Mouse (Mus musculus): Measurements from ENCODE around the gene Tmem151a. TPM values are rescaled to one million over a fixed set of nuclear protein-coding genes. Genes with fewer than 3 reads are reported as not detected.

Gene Tmem151a
- polyA plus RNA-seq, 1 experiment = not detected

DNA sequence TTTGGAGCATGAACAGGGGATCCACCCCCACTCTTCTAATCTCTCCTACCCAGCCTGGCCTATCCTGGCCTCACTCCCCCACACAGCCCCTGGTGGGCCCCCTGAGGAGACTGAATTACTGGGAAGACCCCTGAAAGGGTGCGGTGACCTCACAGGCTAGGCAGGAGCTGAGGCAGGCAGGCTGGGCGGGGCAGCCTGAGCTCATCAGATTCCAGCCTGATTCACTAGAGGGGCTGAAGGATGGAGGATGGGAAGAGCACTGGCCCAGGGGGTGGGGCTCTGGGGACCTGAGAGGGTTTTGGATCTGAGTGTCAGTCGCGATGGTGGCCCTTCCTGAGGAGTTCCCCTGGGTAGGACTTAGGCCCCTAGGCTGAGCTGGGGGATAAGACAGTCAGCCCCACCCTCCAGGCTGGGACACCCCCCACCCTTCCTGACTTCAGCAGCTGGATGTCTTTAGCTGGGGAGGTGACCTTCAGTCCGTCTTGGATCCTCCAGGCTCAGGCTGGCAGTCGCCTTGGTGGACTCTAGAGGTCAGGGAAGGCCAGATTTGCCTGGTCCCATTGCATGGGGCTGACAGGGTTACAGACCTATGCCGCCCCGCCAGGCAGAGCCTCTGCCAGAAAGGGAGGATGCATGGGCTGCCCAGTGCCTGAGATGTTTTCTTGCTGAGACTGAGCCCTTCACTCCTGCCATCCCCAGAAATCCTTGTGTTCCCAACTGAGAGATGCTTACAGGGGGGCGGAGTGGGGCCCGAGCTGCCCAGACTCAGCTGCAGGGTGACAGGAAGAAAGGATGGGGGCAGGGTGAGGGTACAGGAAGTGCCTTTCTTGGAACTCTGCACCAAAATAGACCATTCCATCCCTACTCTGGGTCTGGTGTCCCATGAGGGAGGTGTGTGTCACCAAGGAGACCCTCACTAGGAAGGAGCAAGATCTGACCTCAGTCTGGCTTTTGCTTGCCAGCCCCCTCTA lies 26.2 kb downstream of the Tmem151a start:
- TF ChIP-seq POLR2A (IDR thresholded peaks at IDR 0.05; ENCODE audit: borderline replicate concordance, low read depth, low read length) = no peak
- no peak for TF ChIP-seq CTCF (IDR thresholded peaks at IDR 0.05; ENCODE audit: low read depth, low read length)
- Histone ChIP-seq H3K4me3 (ENCODE audit: insufficient read depth, low read length) (no peak overlapping the region), H3K27ac (ENCODE audit: insufficient read depth, low read depth, low read length) (no peak overlapping the region), H3K4me1 (ENCODE audit: control insufficient read depth, insufficient read depth, low read length) (no peaks in the 10 kb centered on the region)

DNA sequence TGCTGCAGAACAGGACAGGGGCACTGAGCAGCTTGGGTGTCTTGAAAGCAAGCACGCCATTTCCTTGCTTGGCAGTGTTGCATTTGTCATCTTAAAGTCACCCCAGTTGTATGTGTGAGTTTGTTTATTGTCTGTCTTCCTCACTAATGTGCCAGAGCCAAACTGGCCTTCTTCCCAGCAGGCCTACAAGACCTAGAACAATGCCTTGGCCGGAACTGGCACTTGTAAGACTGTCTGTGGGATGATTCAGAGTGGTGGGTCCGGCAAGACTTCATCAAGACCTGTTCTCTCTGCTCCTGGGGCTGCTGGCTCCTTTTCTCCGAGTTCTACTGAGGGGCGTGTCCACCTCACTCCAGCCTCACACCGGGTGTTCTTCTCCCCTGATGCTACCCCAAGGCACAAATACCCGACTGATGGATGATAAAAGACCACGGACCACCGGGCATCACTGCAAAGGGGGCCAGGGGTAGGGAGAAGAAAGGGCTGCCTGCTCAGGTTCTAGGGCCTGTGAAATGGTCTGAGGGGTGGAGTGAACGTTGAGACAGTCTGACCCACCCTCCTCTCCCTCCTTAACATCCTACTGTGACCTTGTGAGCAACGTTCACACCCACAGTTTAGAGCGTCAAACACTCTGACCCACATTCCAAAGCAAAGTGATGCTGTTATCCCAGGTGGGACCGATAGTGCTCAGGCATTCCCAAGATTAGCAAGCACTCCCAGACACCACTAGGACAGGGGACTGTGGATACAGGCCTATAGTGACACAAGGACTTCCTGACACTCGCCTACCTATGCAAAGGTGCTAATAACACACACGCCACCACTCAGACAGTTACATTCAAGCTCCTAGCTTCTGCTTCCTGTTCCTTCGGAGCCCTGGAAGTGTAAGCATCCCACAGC lies 27.2 kb downstream of the Tmem151a start:
- Histone ChIP-seq H3K4me1 (ENCODE audit: control insufficient read depth, insufficient read depth, low read length) (no peaks in the 10 kb centered on the region), H3K27ac (ENCODE audit: insufficient read depth, low read depth, low read length) (no peak overlapping the region), H3K4me3 (ENCODE audit: insufficient read depth, low read length) (no peak overlapping the region)
- TF ChIP-seq POLR2A (IDR thresholded peaks at IDR 0.05; ENCODE audit: borderline replicate concordance, low read depth, low read length) (no peak), CTCF (IDR thresholded peaks at IDR 0.05; ENCODE audit: low read depth, low read length) (no peak)

DNA sequence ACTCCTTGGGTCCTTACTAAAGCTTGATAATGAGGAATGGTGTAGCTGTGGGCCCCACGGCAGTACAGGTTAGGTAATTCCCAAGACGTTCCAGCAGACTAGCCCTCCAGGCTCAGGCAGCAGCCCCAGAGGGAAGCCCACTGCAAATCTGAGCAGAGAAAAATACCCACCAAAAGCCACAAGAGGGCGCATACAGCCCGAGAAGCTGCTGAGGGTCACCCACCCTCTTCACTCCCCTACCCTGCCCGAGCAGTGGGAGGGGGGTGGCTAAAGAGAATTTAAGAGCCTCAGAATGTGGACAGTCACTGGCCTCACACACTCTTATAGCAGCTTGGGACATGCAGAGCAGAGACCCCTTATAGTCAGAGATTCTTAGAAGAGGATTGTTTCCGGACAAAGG lies 29.1 kb downstream of the Tmem151a start:
- H3K4me1 ChIP-seq (ENCODE audit: control insufficient read depth, insufficient read depth, low read length) = no peaks in the 10 kb centered on the region
- H3K4me3 ChIP-seq (ENCODE audit: insufficient read depth, low read length) = no peak overlapping the region
- no peak overlapping the region for H3K27ac ChIP-seq (ENCODE audit: insufficient read depth, low read depth, low read length)
- TF ChIP-seq CTCF (IDR thresholded peaks at IDR 0.05; ENCODE audit: low read depth, low read length) = peak; percentile 83
- TF ChIP-seq POLR2A (IDR thresholded peaks at IDR 0.05; ENCODE audit: borderline replicate concordance, low read depth, low read length) = no peak

- TF ChIP-seq CTCF (IDR thresholded peaks at IDR 0.05; ENCODE audit: low read depth, low read length) (peak; percentile 53), POLR2A (IDR thresholded peaks at IDR 0.05; ENCODE audit: borderline replicate concordance, low read depth, low read length) (no peak)
- H3K4me1 ChIP-seq (ENCODE audit: control insufficient read depth, insufficient read depth, low read length) = peaks cover 19% of the 10 kb centered on the region
- no peak overlapping the region for H3K27ac ChIP-seq (ENCODE audit: insufficient read depth, low read depth, low read length)
- no peak overlapping the region for H3K4me3 ChIP-seq (ENCODE audit: insufficient read depth, low read length)
Observed at GRCm38 (mm10) chr19:5053909-5054308, 31.4 kb downstream of the Tmem151a start.

- Histone ChIP-seq H3K4me1 (ENCODE audit: control insufficient read depth, insufficient read depth, low read length) (peaks cover 21% of the 10 kb centered on the region), H3K27ac (ENCODE audit: insufficient read depth, low read depth, low read length) (no peak overlapping the region), H3K4me3 (ENCODE audit: insufficient read depth, low read length) (no peak overlapping the region)
- TF ChIP-seq CTCF (IDR thresholded peaks at IDR 0.05; ENCODE audit: low read depth, low read length) (no peak), POLR2A (IDR thresholded peaks at IDR 0.05; ENCODE audit: borderline replicate concordance, low read depth, low read length) (no peak)
Observed at GRCm38 (mm10) chr19:5052853-5053252, 32.5 kb downstream of the Tmem151a start.

GRCm38 (mm10) chr19:5052166-5052822 lies 33.0 kb downstream of the Tmem151a start:
- peaks cover 21% of the 10 kb centered on the region for H3K4me1 ChIP-seq (ENCODE audit: control insufficient read depth, insufficient read depth, low read length)
- TF ChIP-seq CTCF (IDR thresholded peaks at IDR 0.05; ENCODE audit: low read depth, low read length) (no peak), POLR2A (IDR thresholded peaks at IDR 0.05; ENCODE audit: borderline replicate concordance, low read depth, low read length) (no peak)
- H3K4me3 ChIP-seq (ENCODE audit: insufficient read depth, low read length) = no peak overlapping the region
- H3K27ac ChIP-seq (ENCODE audit: insufficient read depth, low read depth, low read length) = no peak overlapping the region

GRCm38 (mm10) chr19:5051515-5051914 lies 33.8 kb downstream of the Tmem151a start:
- TF ChIP-seq CTCF (IDR thresholded peaks at IDR 0.05; ENCODE audit: low read depth, low read length) = no peak
- TF ChIP-seq POLR2A (IDR thresholded peaks at IDR 0.05; ENCODE audit: borderline replicate concordance, low read depth, low read length) = no peak
- Histone ChIP-seq H3K4me3 (ENCODE audit: insufficient read depth, low read length) (no peak overlapping the region), H3K27ac (ENCODE audit: insufficient read depth, low read depth, low read length) (no peak overlapping the region), H3K4me1 (ENCODE audit: control insufficient read depth, insufficient read depth, low read length) (peaks cover 21% of the 10 kb centered on the region)

GRCm38 (mm10) chr19:5051031-5051430 lies 34.3 kb downstream of the Tmem151a start:
- peaks cover 21% of the 10 kb centered on the region for H3K4me1 ChIP-seq (ENCODE audit: control insufficient read depth, insufficient read depth, low read length)
- peak overlapping the region; percentile 44 for H3K4me3 ChIP-seq (ENCODE audit: insufficient read depth, low read length)
- no peak overlapping the region for H3K27ac ChIP-seq (ENCODE audit: insufficient read depth, low read depth, low read length)
- no peak for TF ChIP-seq CTCF (IDR thresholded peaks at IDR 0.05; ENCODE audit: low read depth, low read length)
- no peak for TF ChIP-seq POLR2A (IDR thresholded peaks at IDR 0.05; ENCODE audit: borderline replicate concordance, low read depth, low read length)
